Mouse (Mus musculus) lung, postnatal 0 days (tissue): ENCODE measurements at regions not wholly inside any gene's neighbourhood (a gene's known extent, or its start where the extent isn't known, plus 50 kb on each side); places are given as distances from the start of the nearest gene placed in this dataset.

Experiments used
- ATAC-seq: fragments of 200-750 bp; cut with Nextera tagmentation; 2 replicates; pipeline ENCODE4 v1.8.0; 2017; ENCODE audit warnings: moderate library complexity
- DNase-seq: peaks from one replicate; pipeline ENCODE4 v3.0.0-alpha.2; 2016; ENCODE audit warnings: low spot score
- H3K27ac ChIP-seq: fragments of 300-500 bp; sonication (generic); 2 replicates; pipeline ENCODE4 v1.5.1; 2014; ENCODE audit warnings: antibody characterized with exemption, mild to moderate bottlenecking, low read length, mixed read lengths
- H3K27me3 ChIP-seq: fragments of 300-500 bp; sonication (generic); replicated peaks from 2 replicates; pipeline ENCODE4 v1.6.1; 2014; ENCODE audit warnings: low read length, mixed read lengths; ENCODE audit not compliant: insufficient read depth
- H3K36me3 ChIP-seq: fragments of 300-500 bp; sonication (generic); 2 replicates; pipeline ENCODE4 v1.6.1; 2014; ENCODE audit warnings: low read length, mixed read lengths; ENCODE audit not compliant: insufficient read depth
- H3K4me1 ChIP-seq: fragments of 300-500 bp; sonication (generic); 2 replicates; pipeline ENCODE4 v1.6.1; 2014; ENCODE audit warnings: antibody characterized with exemption, low read depth, low read length, mixed read lengths; ENCODE audit not compliant: insufficient read depth
- H3K4me2 ChIP-seq: fragments of 300-500 bp; sonication (generic); replicated peaks from 2 replicates; pipeline ENCODE4 v1.6.1; 2014; ENCODE audit warnings: low read depth, mild to moderate bottlenecking, low read length, moderate library complexity, mixed read lengths
- H3K4me3 ChIP-seq: fragments of 300-500 bp; sonication (generic); 2 replicates; pipeline ENCODE4 v1.5.1; 2014; ENCODE audit warnings: low read depth, low read length
- H3K9ac ChIP-seq: fragments of 300-500 bp; sonication (generic); replicated peaks from 2 replicates; pipeline ENCODE4 v1.6.1; 2014; ENCODE audit warnings: low read depth, mild to moderate bottlenecking
- H3K9me3 ChIP-seq: fragments of 300-500 bp; sonication (generic); 2 replicates; pipeline ENCODE4 v1.6.1; 2016; ENCODE audit warnings: low read length, mixed read lengths
- CTCF ChIP-seq: IDR thresholded peaks from 2 replicates; pipeline ENCODE4 v1.5.1; 2016; ENCODE audit warnings: antibody characterized with exemption, mild to moderate bottlenecking
- EP300 ChIP-seq: IDR thresholded peaks from 2 replicates; pipeline ENCODE4 v1.6.1; 2016; ENCODE audit warnings: antibody characterized with exemption, mild to moderate bottlenecking, control low read depth
- WGBS: fragments of 180-500 bp; shearing (Covaris S2); extraction: QIAGEN DNeasy Blood & Tissue Kit; methylation state at CpG from one replicate; pipeline ENCODE4 v1.1.7; 2014; 5-methylcytosine and 5-hydroxymethylcytosine counted together

GRCm38 (mm10) chr6:31995977-31996376 is 54.1 kb upstream of the 1700012A03Rik start:
- no peak overlapping the region for H3K4me3 ChIP-seq
- no peak for TF ChIP-seq CTCF
- no peak for TF ChIP-seq EP300
- no peak for ATAC-seq
- no peak for DNase-seq
- H3K9ac ChIP-seq = no peak overlapping the region
- 80% methylated on average over 7 of the region's 7 CpGs for WGBS
- no peaks in the 10 kb centered on the region for H3K36me3 ChIP-seq
- H3K9me3 ChIP-seq = no peaks in the 10 kb centered on the region
- no peak overlapping the region for H3K4me2 ChIP-seq
- H3K27me3 ChIP-seq = no peaks in the 10 kb centered on the region
- no peak overlapping the region for H3K27ac ChIP-seq
- no peaks in the 10 kb centered on the region for H3K4me1 ChIP-seq

- WGBS = 63% methylated on average over 4 of the region's 4 CpGs
- Histone ChIP-seq H3K36me3 (no peaks in the 10 kb centered on the region), H3K9ac (no peak overlapping the region), H3K27me3 (no peaks in the 10 kb centered on the region), H3K9me3 (no peaks in the 10 kb centered on the region), H3K4me1 (no peaks in the 10 kb centered on the region), H3K4me3 (no peak overlapping the region), H3K27ac (no peak overlapping the region), H3K4me2 (no peak overlapping the region)
- TF ChIP-seq EP300 (no peak), CTCF (no peak)
- no peak for ATAC-seq
- DNase-seq = no peak
These were observed 54.8 kb upstream of the 1700012A03Rik start for GRCm38 (mm10) chr6:31995249-31995648.

GRCm38 (mm10) chr6:31985698-31986097 is 64.3 kb upstream of the 1700012A03Rik start:
- DNase-seq = no peak
- no peak overlapping the region for H3K9ac ChIP-seq
- no peak overlapping the region for H3K4me3 ChIP-seq
- H3K4me2 ChIP-seq = no peak overlapping the region
- H3K27ac ChIP-seq = no peak overlapping the region
- H3K9me3 ChIP-seq = no peaks in the 10 kb centered on the region
- H3K4me1 ChIP-seq = no peaks in the 10 kb centered on the region
- WGBS = 46% methylated on average over 3 of the region's 3 CpGs
- TF ChIP-seq CTCF (no peak), EP300 (no peak)
- no peak for ATAC-seq
- H3K27me3 ChIP-seq = no peaks in the 10 kb centered on the region
- no peaks in the 10 kb centered on the region for H3K36me3 ChIP-seq

GRCm38 (mm10) chr6:31976705-31977104 is 73.3 kb upstream of the 1700012A03Rik start:
- Histone ChIP-seq H3K4me3 (no peak overlapping the region), H3K27ac (no peak overlapping the region), H3K36me3 (no peaks in the 10 kb centered on the region), H3K4me2 (no peak overlapping the region), H3K27me3 (no peaks in the 10 kb centered on the region), H3K4me1 (no peaks in the 10 kb centered on the region), H3K9me3 (no peaks in the 10 kb centered on the region), H3K9ac (no peak overlapping the region)
- ATAC-seq = no peak
- TF ChIP-seq EP300 (no peak), CTCF (no peak)
- WGBS = 89% methylated on average over 6 of the region's 6 CpGs
- DNase-seq = no peak

- 46% methylated on average over 4 of the region's 4 CpGs for WGBS
- no peaks in the 10 kb centered on the region for H3K4me1 ChIP-seq
- TF ChIP-seq CTCF (no peak), EP300 (no peak)
- no peaks in the 10 kb centered on the region for H3K36me3 ChIP-seq
- no peaks in the 10 kb centered on the region for H3K27me3 ChIP-seq
- ATAC-seq (no peak), DNase-seq (no peak)
- H3K9me3 ChIP-seq = no peaks in the 10 kb centered on the region
- H3K9ac ChIP-seq = no peak overlapping the region
- no peak overlapping the region for H3K4me2 ChIP-seq
- H3K27ac ChIP-seq = no peak overlapping the region
- no peak overlapping the region for H3K4me3 ChIP-seq
These were observed 102.0 kb upstream of the 1700012A03Rik start for GRCm38 (mm10) chr6:31948063-31948481.

- Histone ChIP-seq H3K9me3 (no peaks in the 10 kb centered on the region), H3K9ac (no peak overlapping the region), H3K27ac (no peak overlapping the region), H3K4me3 (no peak overlapping the region), H3K4me2 (no peak overlapping the region), H3K27me3 (no peaks in the 10 kb centered on the region), H3K36me3 (no peaks in the 10 kb centered on the region), H3K4me1 (no peaks in the 10 kb centered on the region)
- TF ChIP-seq EP300 (no peak), CTCF (no peak)
- ATAC-seq (no peak), DNase-seq (no peak)
- WGBS = 72% methylated on average over 5 of the region's 5 CpGs
These were observed 103.5 kb upstream of the 1700012A03Rik start for GRCm38 (mm10) chr6:31946572-31946971.

- H3K27me3 ChIP-seq = no peaks in the 10 kb centered on the region
- H3K9me3 ChIP-seq = no peaks in the 10 kb centered on the region
- no peak overlapping the region for H3K4me3 ChIP-seq
- no peak overlapping the region for H3K4me2 ChIP-seq
- DNase-seq = no peak
- no peak overlapping the region for H3K27ac ChIP-seq
- no peaks in the 10 kb centered on the region for H3K4me1 ChIP-seq
- WGBS = 33% methylated on average over 7 of the region's 7 CpGs
- TF ChIP-seq EP300 (no peak), CTCF (no peak)
- no peak overlapping the region for H3K9ac ChIP-seq
- H3K36me3 ChIP-seq = no peaks in the 10 kb centered on the region
- no peak for ATAC-seq
These were observed 104.7 kb upstream of the 1700012A03Rik start for GRCm38 (mm10) chr6:31945347-31945746.
